Mouse (Mus musculus) MEL (cell line): Measurements from ENCODE around the gene Pi4k2a. TPM values are rescaled to one million over a fixed set of nuclear protein-coding genes. Genes with fewer than 3 reads are reported as not detected.

Experiments used
- DNase-seq: peaks from one replicate; pipeline ENCODE4 v3.0.0; 2011; ENCODE audit warnings: low read depth, low spot score
- H3K27ac ChIP-seq: 2 replicates; pipeline ENCODE4 v1.5.1; 2012; ENCODE audit warnings: low read depth, mild to moderate bottlenecking, control low read depth, low read length, moderate library complexity; ENCODE audit not compliant: control insufficient read depth
- H3K27me3 ChIP-seq, 2 experiments: fragments of 150-350 bp in 1 of 2; sonication (generic) in 1 of 2; 2 replicates each; pipeline ENCODE4 v1.6.1; 2012; ENCODE audit warnings: low read length in 2 of 2, mild to moderate bottlenecking in 2 of 2, improper control_type of control experiment in 1 of 2, moderate library complexity in 1 of 2; ENCODE audit not compliant: insufficient read depth in 2 of 2, control insufficient read depth in 1 of 2
- H3K36me3 ChIP-seq, 2 experiments: 2 replicates each; pipeline ENCODE4 v1.6.1; 2012 to 2014; ENCODE audit warnings: low read length in 2 of 2, improper control_type of control experiment in 1 of 2, inconsistent platforms in 1 of 2, mild to moderate bottlenecking in 1 of 2; ENCODE audit not compliant: insufficient read depth in 2 of 2, control insufficient read depth in 1 of 2
- H3K4me1 ChIP-seq, 2 experiments: fragments of 150-350 bp in 1 of 2; sonication (generic) in 1 of 2; 2 replicates each; pipeline ENCODE4 v1.6.1; 2012; ENCODE audit warnings: low read length in 2 of 2, improper control_type of control experiment in 1 of 2, mild to moderate bottlenecking in 1 of 2; ENCODE audit not compliant: insufficient read depth in 2 of 2, control insufficient read depth in 1 of 2
- H3K4me3 ChIP-seq, 2 experiments: fragments of 150-350 bp in 1 of 2; sonication (generic) in 1 of 2; 2 replicates each; pipeline ENCODE4 v1.5.1; 2012; ENCODE audit warnings: low read depth in 2 of 2, low read length in 2 of 2, mild to moderate bottlenecking in 2 of 2, moderate library complexity in 2 of 2, control low read depth in 1 of 2, improper control_type of control experiment in 1 of 2; ENCODE audit not compliant: control insufficient read depth in 1 of 2, insufficient read depth in 1 of 2
- H3K79me2 ChIP-seq: 2 replicates; pipeline ENCODE4 v1.6.1; 2012; ENCODE audit warnings: mild to moderate bottlenecking, low read length, moderate library complexity; ENCODE audit not compliant: control insufficient read depth, poor library complexity, insufficient read depth
- H3K9ac ChIP-seq: 2 replicates; pipeline ENCODE4 v1.6.1; 2012; ENCODE audit warnings: low read depth, mild to moderate bottlenecking, control low read depth, low read length, moderate library complexity; ENCODE audit not compliant: control insufficient read depth, poor library complexity, severe bottlenecking
- H3K9me3 ChIP-seq: fragments of 150-350 bp; sonication (generic); replicated peaks from 2 replicates; pipeline ENCODE4 v1.6.1; 2012; ENCODE audit warnings: mild to moderate bottlenecking, low read length, improper control_type of control experiment, moderate library complexity; ENCODE audit not compliant: insufficient read depth
- BHLHE40 ChIP-seq: IDR thresholded peaks from 2 replicates; pipeline ENCODE4 v1.6.1; 2012; ENCODE audit warnings: low read depth, mild to moderate bottlenecking, inconsistent platforms, low read length, improper control_type of control experiment, borderline replicate concordance
- CTCF ChIP-seq, 3 experiments: IDR thresholded peaks in 2 of 3; conservative IDR thresholded peaks in 1 of 3; 2 replicates each; pipeline ENCODE4 v1.5.1; 2011 to 2012; ENCODE audit warnings: low read length in 3 of 3, low read depth in 2 of 3, mild to moderate bottlenecking in 2 of 3, improper control_type of control experiment in 1 of 3, inconsistent platforms in 1 of 3, mixed read lengths in 1 of 3, moderate library complexity in 1 of 3; ENCODE audit not compliant: control insufficient read depth in 1 of 3, insufficient read depth in 1 of 3, poor library complexity in 1 of 3, severe bottlenecking in 1 of 3
- GABPA ChIP-seq: IDR thresholded peaks from 2 replicates; pipeline ENCODE4 v1.6.1; 2012; ENCODE audit warnings: low read depth, mild to moderate bottlenecking, inconsistent platforms, low read length, improper control_type of control experiment, moderate library complexity
- KAT2A ChIP-seq: conservative IDR thresholded peaks from 2 replicates; pipeline ENCODE4 v1.6.1; 2012; ENCODE audit warnings: low read depth, low read length, improper control_type of control experiment, inconsistent platforms
- MAX ChIP-seq: IDR thresholded peaks from 2 replicates; pipeline ENCODE4 v1.6.1; 2011; ENCODE audit warnings: low read length, improper control_type of control experiment
- MAZ ChIP-seq: IDR thresholded peaks from 2 replicates; pipeline ENCODE4 v1.6.1; 2012; ENCODE audit warnings: low read depth, mild to moderate bottlenecking, inconsistent platforms, low read length, improper control_type of control experiment
- RAD21 ChIP-seq: IDR thresholded peaks from 2 replicates; pipeline ENCODE4 v1.6.1; 2011; ENCODE audit warnings: mild to moderate bottlenecking, low read depth, low read length, improper control_type of control experiment
- RCOR1 ChIP-seq: IDR thresholded peaks from 2 replicates; pipeline ENCODE4 v1.6.1; 2012; ENCODE audit warnings: low read depth, mild to moderate bottlenecking, inconsistent platforms, low read length, improper control_type of control experiment
- SMC3 ChIP-seq: IDR thresholded peaks from 2 replicates; pipeline ENCODE4 v1.6.1; 2011; ENCODE audit warnings: low read depth, low read length, improper control_type of control experiment
- TAL1 ChIP-seq: IDR thresholded peaks from 2 replicates; pipeline ENCODE4 v1.6.1; 2012; ENCODE audit warnings: mild to moderate bottlenecking, inconsistent platforms, low read length, moderate library complexity, mixed read lengths
- USF2 ChIP-seq, 2 experiments: IDR thresholded peaks; 2 replicates each; pipeline ENCODE4 v1.6.1; 2011 to 2012; ENCODE audit warnings: improper control_type of control experiment in 2 of 2, low read length in 2 of 2, borderline replicate concordance in 1 of 2, inconsistent platforms in 1 of 2, low read depth in 1 of 2, mild to moderate bottlenecking in 1 of 2; ENCODE audit not compliant: insufficient read depth in 1 of 2
- ZC3H11A ChIP-seq: IDR thresholded peaks from 2 replicates; pipeline ENCODE4 v1.6.1; 2012; ENCODE audit warnings: low read depth, mild to moderate bottlenecking, inconsistent platforms, low read length, improper control_type of control experiment
- ZKSCAN1 ChIP-seq: IDR thresholded peaks from 2 replicates; pipeline ENCODE4 v1.6.1; 2012; ENCODE audit warnings: low read depth, mild to moderate bottlenecking, inconsistent platforms, low read length, improper control_type of control experiment, moderate library complexity
- polyA plus RNA-seq, 2 experiments: library from polyadenylated mRNA; stranded (reverse) in 1 of 2; unstranded in 1 of 2; fragments of >175 nt in 1 of 2; fragments of >200 nt in 1 of 2; gene quantifications; 2 replicates each; pipeline versions ENCODE4 v1.2.1 to v1.2.4; 2012; ENCODE audit warnings: low replicate concordance in 2 of 2, low read depth in 1 of 2; ENCODE audit not compliant: insufficient read length in 2 of 2, insufficient read depth in 1 of 2, missing spikeins in 1 of 2
- total RNA-seq: library from RNA; depleted of rRNA; stranded (reverse); fragments of 300-350 nt; gene quantifications from 2 replicates; pipeline ENCODE4 v1.2.3, GENCODE M21; 2012

Pi4k2a gene
- total and polyA plus RNA-seq, 3 experiments = 10.2 to 30.3 TPM; not detected in 1

GRCm38 (mm10) chr19:42071221-42071620, 19.0 kb upstream of the Pi4k2a start:
- peaks cover 15 to 17% of the 10 kb centered on the region in 2 experiments for H3K27me3 ChIP-seq
- H3K9me3 ChIP-seq = no peaks in the 10 kb centered on the region
- H3K27ac ChIP-seq = no peak overlapping the region
- H3K4me3 ChIP-seq = no peak overlapping the region
- peak; percentile 42 for DNase-seq
- H3K9ac ChIP-seq = no peak overlapping the region
- peak; percentile 57 for TF ChIP-seq RAD21
- no peak for TF ChIP-seq USF2 (IDR thresholded peaks at IDR 0.05; ENCODE audit: borderline replicate concordance in 1 of 2, insufficient read depth in 1 of 2, low read depth in 1 of 2, low read length in 2 of 2)
- TF ChIP-seq ZC3H11A = peak; percentile 48; the same call in 1 of the 2 replicates
- TF ChIP-seq CTCF (IDR thresholded peaks at IDR 0.05 in 2 of 3, conservative IDR thresholded peaks at IDR 0.05 in 1 of 3; ENCODE audit: control insufficient read depth in 1 of 3, insufficient read depth in 1 of 3, low read depth in 2 of 3, low read length in 3 of 3, poor library complexity in 1 of 3, severe bottlenecking in 1 of 3) = peak in 2 of 3 experiments; percentile 54 to 56; a peak in 4 of 6 replicates
- no peak for TF ChIP-seq RCOR1
- TF ChIP-seq SMC3 = peak; percentile 57
- no peaks in the 10 kb centered on the region for H3K36me3 ChIP-seq
- no peaks in the 10 kb centered on the region for H3K4me1 ChIP-seq
- H3K79me2 ChIP-seq = no peaks in the 10 kb centered on the region

GRCm38 (mm10) chr19:42071886-42072608, 18.2 kb upstream of the Pi4k2a start:
- H3K9me3 ChIP-seq = no peaks in the 10 kb centered on the region
- H3K27me3 ChIP-seq = peaks cover 8 to 13% of the 10 kb centered on the region in 2 experiments
- H3K27ac ChIP-seq = no peak overlapping the region
- no peak for TF ChIP-seq USF2 (IDR thresholded peaks at IDR 0.05; ENCODE audit: borderline replicate concordance in 1 of 2, insufficient read depth in 1 of 2, low read depth in 1 of 2, low read length in 2 of 2)
- no peak for TF ChIP-seq CTCF (IDR thresholded peaks at IDR 0.05 in 2 of 3, conservative IDR thresholded peaks at IDR 0.05 in 1 of 3; ENCODE audit: control insufficient read depth in 1 of 3, insufficient read depth in 1 of 3, low read depth in 2 of 3, low read length in 3 of 3, poor library complexity in 1 of 3, severe bottlenecking in 1 of 3)
- TF ChIP-seq TAL1 = no peak
- no peak for TF ChIP-seq BHLHE40
- no peak for TF ChIP-seq MAZ
- TF ChIP-seq GABPA = no peak
- TF ChIP-seq MAX = no peak
- no peak for TF ChIP-seq KAT2A
- TF ChIP-seq ZKSCAN1 = no peak
- H3K36me3 ChIP-seq = no peaks in the 10 kb centered on the region
- no peak overlapping the region for H3K9ac ChIP-seq
- DNase-seq = no peak
- H3K4me3 ChIP-seq = no peak overlapping the region
- H3K4me1 ChIP-seq = no peaks in the 10 kb centered on the region
- H3K79me2 ChIP-seq = no peaks in the 10 kb centered on the region
